Mouse (Mus musculus) layer of hippocampus, adult 11-12 months (tissue): ENCODE measurements around the gene 2310057N15Rik.
"Not testable (repeated sequence)": the region's sequence is repeated elsewhere in the genome, so short reads cannot be mapped to it uniquely, and the experiment has no call there.

Experiments
- DNase-seq: peaks from one replicate; pipeline ENCODE4 v3.0.0; 2022; ENCODE audit warnings: low spot score

Gene 2310057N15Rik

GRCm38 (mm10) chr16:88774106-88774505 lies at the start of gene 2310057N15Rik:
2310057N15Rik (minus strand) TSS chr16:88774206.
- no peak for DNase-seq

DNA sequence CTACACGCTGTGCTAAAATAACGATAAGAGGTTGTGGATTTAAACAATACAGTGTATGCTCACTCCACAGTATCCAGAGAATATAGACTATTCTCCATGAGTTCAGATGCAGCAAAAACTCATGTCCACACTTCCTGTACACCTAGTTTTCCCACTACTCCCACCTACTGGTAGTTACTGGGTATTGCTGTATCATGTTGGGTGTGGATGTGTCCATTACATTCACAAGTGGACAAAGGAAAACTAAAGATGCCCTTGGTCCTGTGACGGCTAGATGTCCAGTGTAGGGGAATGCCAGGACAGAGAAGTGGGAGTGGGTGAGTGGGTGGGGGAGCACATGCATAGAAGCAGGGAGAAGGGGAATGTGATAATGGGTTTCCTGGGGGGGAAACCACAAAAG lies 49.7 kb upstream of the 2310057N15Rik start:
- peak; percentile 8 for DNase-seq

DNA sequence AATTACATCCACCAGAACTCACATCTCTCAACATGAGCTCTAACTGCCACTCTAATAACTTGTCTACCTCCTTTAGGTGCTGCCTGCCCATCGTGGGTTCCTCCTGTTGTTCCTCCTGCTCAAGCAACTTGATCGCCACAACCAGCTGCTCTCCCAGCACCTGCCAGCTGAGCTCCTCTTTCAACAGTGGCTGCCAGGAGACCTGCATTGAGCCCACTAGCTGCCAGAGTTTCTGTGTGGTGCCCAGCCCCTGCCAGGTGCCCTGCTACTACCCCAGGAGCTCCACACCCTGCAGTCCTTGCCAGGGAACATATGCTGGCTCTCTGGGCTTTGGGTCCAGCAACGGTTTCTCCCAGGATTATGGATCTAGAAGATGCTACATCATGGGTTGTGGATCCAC lies 46.1 kb upstream of the 2310057N15Rik start, which contains the start of gene Krtap15:
Gene Krtap15 (plus strand): TSS at position 150 of the 400 bp plus-strand sequence.
- no peak for DNase-seq

- no peak for DNase-seq
These were observed 37.8 kb upstream of the 2310057N15Rik start, which contains the start of gene Gm20741 for GRCm38 (mm10) chr16:88811827-88812226. Gm20741 (minus strand) TSS chr16:88812220.

DNA sequence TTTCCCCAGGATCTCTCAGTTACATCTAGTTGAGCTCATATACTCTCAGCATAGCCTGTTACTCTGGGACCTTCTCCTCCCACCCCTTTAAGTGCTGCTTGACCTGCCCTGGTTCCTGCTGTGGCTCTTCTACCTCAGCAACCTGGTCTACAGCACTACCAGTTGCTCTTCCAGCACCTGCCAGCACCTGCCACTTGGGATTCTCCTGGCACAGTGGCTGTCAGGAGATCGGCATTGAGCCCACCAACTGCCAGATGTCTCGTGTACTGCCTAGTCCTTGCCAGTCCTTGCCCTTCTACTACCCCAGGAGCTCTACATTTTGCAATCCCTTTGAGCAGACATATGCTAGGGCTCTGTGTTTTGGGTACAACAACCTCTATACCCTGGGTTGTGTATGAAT lies 12.8 kb upstream of the 2310057N15Rik start:
- no peak for DNase-seq

GRCm38 (mm10) chr16:88777596-88777995 lies 3.6 kb upstream of the 2310057N15Rik start, which contains the start of gene Gm5965:
Gm5965 (plus strand) TSS chr16:88777896.
- DNase-seq, result no peak

- DNase-seq, result not testable (repeated sequence)
These were observed 15.5 kb downstream of the 2310057N15Rik start, which contains the start of gene 2310034C09Rik for GRCm38 (mm10) chr16:88758547-88758946. 2310034C09Rik (plus strand) TSS chr16:88758847.

GRCm38 (mm10) chr16:88751535-88751934 lies 22.5 kb downstream of the 2310057N15Rik start, which contains the start of gene Krtap13:
Krtap13 (minus strand) TSS chr16:88751635.
- not testable (repeated sequence) for DNase-seq

GRCm38 (mm10) chr16:88747943-88748342 lies 26.1 kb downstream of the 2310057N15Rik start:
- DNase-seq, result peak; percentile 5

- no peak for DNase-seq
These were observed 29.2 kb downstream of the 2310057N15Rik start for GRCm38 (mm10) chr16:88744750-88745340.

DNA sequence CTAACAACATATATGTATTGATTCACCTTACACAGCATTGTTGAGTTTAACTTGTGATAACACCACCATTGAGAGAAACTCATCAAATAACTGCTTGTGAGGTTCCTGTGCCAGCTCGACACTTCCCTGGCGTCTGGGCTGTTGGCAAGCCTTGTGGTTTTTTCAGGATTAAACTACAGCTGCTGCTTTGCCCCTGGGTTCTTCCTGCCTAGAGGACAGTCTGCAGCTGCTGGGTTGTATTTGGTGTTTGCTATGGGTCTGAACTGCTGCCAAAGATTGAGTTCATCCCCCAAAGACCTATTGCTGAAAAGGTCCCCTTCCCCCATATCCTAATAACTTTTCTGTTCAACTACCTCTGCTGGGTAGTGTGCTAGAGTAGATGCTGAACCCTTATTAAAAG lies 38.6 kb downstream of the 2310057N15Rik start:
- no peak for DNase-seq

DNA sequence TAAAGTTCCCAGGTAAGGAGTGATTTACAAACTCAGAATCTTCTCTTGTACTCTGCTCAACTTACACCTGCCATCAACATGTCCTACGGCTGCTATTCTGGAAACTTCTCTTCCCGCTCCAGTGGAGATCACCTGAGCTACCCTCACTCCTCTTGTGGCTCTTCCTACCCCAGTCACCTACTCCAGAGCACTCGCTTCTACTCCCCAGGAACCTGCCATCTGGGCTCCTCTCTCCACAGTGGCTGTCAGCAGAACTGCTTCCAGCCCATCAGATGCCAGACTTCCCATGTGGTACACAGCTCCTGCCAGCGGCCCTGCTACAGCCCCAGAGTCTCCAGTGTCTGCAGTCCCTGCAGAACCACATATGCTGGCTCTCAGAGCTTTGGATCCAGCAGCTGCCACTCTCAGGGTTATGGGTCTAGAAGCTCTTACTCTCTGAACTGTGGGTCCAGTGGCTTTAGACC lies 45.2 kb downstream of the 2310057N15Rik start, which contains the start of gene Krtap13-1:
Gene Krtap13-1 (plus strand): TSS at position 51 of the 464 bp plus-strand sequence.
- DNase-seq, result no peak
